Mouse (Mus musculus): ENCODE data around the gene Rs1. TPM values are rescaled to one million over a fixed set of nuclear protein-coding genes. Genes with fewer than 3 reads are reported as not detected.
"Not testable (repeated sequence)": the region's sequence is repeated elsewhere in the genome, so short reads cannot be mapped to it uniquely, and the experiment has no call there.

Rs1 gene
- total and polyA plus RNA-seq, 3 experiments: 0.10 to 0.23 (median 0.12) TPM

GRCm38 (mm10) chrX:160766233-160766616 lies 1.6 kb upstream of the Rs1 start:
- Histone ChIP-seq H3K27me3 (ENCODE audit: control insufficient read depth, insufficient read depth, low read length) (no peaks in the 10 kb centered on the region), H3K4me1 (ENCODE audit: control insufficient read depth, insufficient read depth, low read length) (no peaks in the 10 kb centered on the region), H3K27ac (peak overlapping the region; percentile 67), H3K4me3 (peak overlapping the region; percentile 49), H3K36me3 (ENCODE audit: control insufficient read depth, insufficient read depth, low read length) (peaks cover 1% of the 10 kb centered on the region; the same call in 1 of the 2 replicates), H3K9ac (ENCODE audit: low read depth, low read length) (peak overlapping the region; percentile 58), H3K79me2 (replicated peaks; ENCODE audit: control insufficient read depth, insufficient read depth, low read length) (no peaks in the 10 kb centered on the region)
- WGBS: 24% methylated on average over 15 of the region's 15 CpGs
- DNase-seq: no peak
- TF ChIP-seq CTCF (IDR thresholded peaks at IDR 0.05) (no peak), POLR2A (IDR thresholded peaks at IDR 0.05; ENCODE audit: insufficient read depth, low read depth, low read length) (no peak), EP300 (IDR thresholded peaks at IDR 0.05; ENCODE audit: insufficient read depth, low read depth, low read length) (no peak)
- intact Hi-C loops (cut with DNase I): loop anchor here (2.0 to 10.0 kb wide), 4 partner anchors 181 to 631 kb away; partner anchors contain the start of genes Cdkl5, Pdha1 and Phka2

GRCm38 (mm10) chrX:160769622-160770021 lies 1.8 kb downstream of the Rs1 start:
- H3K79me2 ChIP-seq (replicated peaks; ENCODE audit: control insufficient read depth, insufficient read depth, low read length); DNase-seq; H3K4me1 ChIP-seq (ENCODE audit: control insufficient read depth, insufficient read depth, low read length); H3K27ac ChIP-seq; H3K36me3 ChIP-seq (ENCODE audit: control insufficient read depth, insufficient read depth, low read length); H3K4me3 ChIP-seq; H3K9ac ChIP-seq (ENCODE audit: low read depth, low read length); H3K27me3 ChIP-seq (ENCODE audit: control insufficient read depth, insufficient read depth, low read length): not testable (repeated sequence)
- 85% methylated on average over 5 of the region's 5 CpGs for WGBS
- intact Hi-C loops (cut with DNase I): loop anchor here (5.0 to 10.0 kb wide), 3 partner anchors 185 to 635 kb away; partner anchors contain the start of genes Pdha1 and Phka2

DNA sequence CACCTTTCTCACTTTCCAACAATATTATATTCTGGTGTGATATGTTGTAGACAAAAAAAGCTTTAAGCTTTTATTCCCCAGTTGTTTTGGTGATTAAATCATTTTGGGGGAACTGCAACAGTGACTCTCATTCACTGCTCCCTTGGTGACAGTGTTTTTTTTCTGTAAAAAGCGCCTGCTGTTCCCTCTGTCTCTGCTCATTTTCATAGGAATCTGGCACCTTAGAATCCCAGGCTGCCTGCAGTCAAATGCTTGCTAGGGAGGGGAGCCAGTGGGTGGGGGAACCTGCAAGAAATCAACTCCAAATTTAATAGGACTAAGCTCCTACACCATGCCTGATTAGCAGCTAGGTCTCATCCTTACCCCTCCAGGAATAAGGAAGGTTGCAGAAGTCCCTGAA lies 5.2 kb downstream of the Rs1 start:
- no peak for DNase-seq
- no peaks in the 10 kb centered on the region for H3K27me3 ChIP-seq (ENCODE audit: control insufficient read depth, insufficient read depth, low read length)
- no peak overlapping the region for H3K4me3 ChIP-seq
- intact Hi-C loops (cut with DNase I): no loop called here
- H3K4me1 ChIP-seq (ENCODE audit: control insufficient read depth, insufficient read depth, low read length): no peaks in the 10 kb centered on the region
- H3K27ac ChIP-seq: no peak overlapping the region
- H3K79me2 ChIP-seq (replicated peaks; ENCODE audit: control insufficient read depth, insufficient read depth, low read length): no peaks in the 10 kb centered on the region
- H3K36me3 ChIP-seq (ENCODE audit: control insufficient read depth, insufficient read depth, low read length): peaks cover 1% of the 10 kb centered on the region; the same call in 1 of the 2 replicates
- 42% methylated on average over 1 of the region's 1 CpGs for WGBS
- TF ChIP-seq CTCF (IDR thresholded peaks at IDR 0.05): no peak
- no peak for TF ChIP-seq POLR2A (IDR thresholded peaks at IDR 0.05; ENCODE audit: insufficient read depth, low read depth, low read length)
- H3K9ac ChIP-seq (ENCODE audit: low read depth, low read length): no peak overlapping the region

GRCm38 (mm10) chrX:160782276-160782675 lies 14.5 kb downstream of the Rs1 start:
- no peaks in the 10 kb centered on the region for H3K27me3 ChIP-seq (ENCODE audit: control insufficient read depth, insufficient read depth, low read length)
- no peaks in the 10 kb centered on the region for H3K36me3 ChIP-seq (ENCODE audit: control insufficient read depth, insufficient read depth, low read length)
- intact Hi-C loops (cut with DNase I): no loop called here
- no peak overlapping the region for H3K27ac ChIP-seq
- H3K4me1 ChIP-seq (ENCODE audit: control insufficient read depth, insufficient read depth, low read length): no peaks in the 10 kb centered on the region
- no peak for DNase-seq
- no peak for TF ChIP-seq EP300 (IDR thresholded peaks at IDR 0.05; ENCODE audit: insufficient read depth, low read depth, low read length)
- TF ChIP-seq POLR2A (IDR thresholded peaks at IDR 0.05; ENCODE audit: insufficient read depth, low read depth, low read length): no peak
- no peak for TF ChIP-seq CTCF (IDR thresholded peaks at IDR 0.05)
- WGBS: 78% methylated on average over 5 of the region's 5 CpGs
- H3K4me3 ChIP-seq: no peak overlapping the region
- H3K79me2 ChIP-seq (replicated peaks; ENCODE audit: control insufficient read depth, insufficient read depth, low read length): no peaks in the 10 kb centered on the region
- no peak overlapping the region for H3K9ac ChIP-seq (ENCODE audit: low read depth, low read length)

- 75% methylated on average over 4 of the region's 4 CpGs for whole genome bisulfite sequencing
- no peak for TF ChIP-seq EP300 (IDR thresholded peaks at IDR 0.05; ENCODE audit: insufficient read depth, low read depth, low read length)
- TF ChIP-seq CTCF (IDR thresholded peaks at IDR 0.05): no peak
- no peak for TF ChIP-seq POLR2A (IDR thresholded peaks at IDR 0.05; ENCODE audit: insufficient read depth, low read depth, low read length)
- Histone ChIP-seq H3K27ac (no peak overlapping the region), H3K4me1 (ENCODE audit: control insufficient read depth, insufficient read depth, low read length) (no peaks in the 10 kb centered on the region), H3K27me3 (ENCODE audit: control insufficient read depth, insufficient read depth, low read length) (no peaks in the 10 kb centered on the region), H3K9ac (ENCODE audit: low read depth, low read length) (no peak overlapping the region), H3K79me2 (replicated peaks; ENCODE audit: control insufficient read depth, insufficient read depth, low read length) (no peaks in the 10 kb centered on the region), H3K36me3 (ENCODE audit: control insufficient read depth, insufficient read depth, low read length) (no peaks in the 10 kb centered on the region), H3K4me3 (no peak overlapping the region)
- DNase-seq: no peak
- intact Hi-C loops (cut with DNase I): no loop called here
These were observed 27.1 kb downstream of the Rs1 start for GRCm38 (mm10) chrX:160794920-160795319.

- no peaks in the 10 kb centered on the region for H3K36me3 ChIP-seq (ENCODE audit: control insufficient read depth, insufficient read depth, low read length)
- H3K4me3 ChIP-seq: no peak overlapping the region
- WGBS: 66% methylated on average over 4 of the region's 4 CpGs
- H3K27me3 ChIP-seq (ENCODE audit: control insufficient read depth, insufficient read depth, low read length): no peaks in the 10 kb centered on the region
- intact Hi-C loops (cut with DNase I): no loop called here
- no peak for DNase-seq
- H3K4me1 ChIP-seq (ENCODE audit: control insufficient read depth, insufficient read depth, low read length): no peaks in the 10 kb centered on the region
- no peak overlapping the region for H3K27ac ChIP-seq
- H3K9ac ChIP-seq (ENCODE audit: low read depth, low read length): no peak overlapping the region
- H3K79me2 ChIP-seq (replicated peaks; ENCODE audit: control insufficient read depth, insufficient read depth, low read length): no peaks in the 10 kb centered on the region
- TF ChIP-seq POLR2A (IDR thresholded peaks at IDR 0.05; ENCODE audit: insufficient read depth, low read depth, low read length) (no peak), CTCF (IDR thresholded peaks at IDR 0.05) (no peak), EP300 (IDR thresholded peaks at IDR 0.05; ENCODE audit: insufficient read depth, low read depth, low read length) (no peak)
These were observed 36.8 kb downstream of the Rs1 start for GRCm38 (mm10) chrX:160804409-160805150.

Measured in heart, adult 2 months (tissue).